Mouse (Mus musculus) spleen, postnatal 36 days (tissue): ENCODE data around the gene Rhoa.

Experiments
- DNase-seq, 2 experiments: peaks; one replicate each; pipeline ENCODE4 v3.0.0; 2022; ENCODE audit warnings: low spot score in 2 of 2, mixed read lengths in 1 of 2

The Rhoa gene

GRCm38 (mm10) chr9:108339886-108340257, 33.9 kb downstream of the Rhoa start:
- peak; percentile 27 to 42 for DNase-seq

- peak; percentile 80 to 82 for DNase-seq
Measured at GRCm38 (mm10) chr9:108340258-108341138, 34.6 kb downstream of the Rhoa start.

- no peak for DNase-seq
Measured at GRCm38 (mm10) chr9:108341139-108341475, 35.2 kb downstream of the Rhoa start.

GRCm38 (mm10) chr9:108341801-108342200, 35.9 kb downstream of the Rhoa start:
- no peak for DNase-seq

GRCm38 (mm10) chr9:108342301-108342831, 36.4 kb downstream of the Rhoa start:
- DNase-seq, result peak; percentile 49 to 69

GRCm38 (mm10) chr9:108343331-108343730, 37.4 kb downstream of the Rhoa start:
- peak in 1 of 2 experiments; percentile 29 for DNase-seq

- peak in 1 of 2 experiments; percentile 18 for DNase-seq
Measured at GRCm38 (mm10) chr9:108343835-108344234, 37.9 kb downstream of the Rhoa start.

- no peak for DNase-seq
Measured at GRCm38 (mm10) chr9:108344471-108344870, 38.5 kb downstream of the Rhoa start.

- DNase-seq, result no peak
Measured at GRCm38 (mm10) chr9:108347024-108347423, 41.1 kb downstream of the Rhoa start.

- DNase-seq, result peak; percentile 89 to 90
Measured at GRCm38 (mm10) chr9:108347540-108348289, 41.8 kb downstream of the Rhoa start, which contains the start of gene Usp4. Gene Usp4, plus strand, starts transcription at chr9:108347853.

- DNase-seq, result no peak
Measured at GRCm38 (mm10) chr9:108348290-108348680, 42.4 kb downstream of the Rhoa start.

GRCm38 (mm10) chr9:108349727-108350126, 43.8 kb downstream of the Rhoa start:
- DNase-seq, result no peak

- no peak for DNase-seq
Measured at GRCm38 (mm10) chr9:108378234-108378633, 72.3 kb downstream of the Rhoa start.

GRCm38 (mm10) chr9:108378736-108379135, 72.8 kb downstream of the Rhoa start:
- DNase-seq, result no peak

- no peak for DNase-seq
Measured at GRCm38 (mm10) chr9:108379294-108379693, 73.4 kb downstream of the Rhoa start.

- DNase-seq, result no peak
Measured at GRCm38 (mm10) chr9:108381382-108381781, 75.5 kb downstream of the Rhoa start.

- DNase-seq, result no peak
Measured at GRCm38 (mm10) chr9:108385006-108385405, 79.1 kb downstream of the Rhoa start.

- no peak for DNase-seq
Measured at GRCm38 (mm10) chr9:108386816-108387215, 80.9 kb downstream of the Rhoa start.
